Mouse (Mus musculus) kidney, adult 2 months (tissue): ENCODE measurements at regions not wholly inside any gene's neighbourhood (a gene's known extent, or its start where the extent isn't known, plus 50 kb on each side); places are given as distances from the start of the nearest gene placed in this dataset.

Experiments
- DNase-seq: peaks from one replicate; pipeline ENCODE4 v3.0.0; 2021
- H3K27ac ChIP-seq: fragments of 200-500 bp; 2 replicates; pipeline ENCODE4 v1.5.1; 2012; ENCODE audit warnings: low read depth, low read length, control low read depth, inconsistent platforms; ENCODE audit not compliant: insufficient read depth
- H3K27me3 ChIP-seq: fragments of 200-500 bp; replicated peaks from 2 replicates; pipeline ENCODE4 v1.6.1; 2012; ENCODE audit warnings: mild to moderate bottlenecking, moderate library complexity, low read length, inconsistent platforms; ENCODE audit not compliant: control insufficient read depth, insufficient read depth
- H3K36me3 ChIP-seq: fragments of 200-500 bp; 2 replicates; pipeline ENCODE4 v1.6.1; 2012; ENCODE audit warnings: mild to moderate bottlenecking, moderate library complexity, low read length, inconsistent platforms; ENCODE audit not compliant: control insufficient read depth, insufficient read depth
- H3K4me1 ChIP-seq: fragments of 200-500 bp; 2 replicates; pipeline ENCODE4 v1.6.1; 2011; ENCODE audit warnings: low read length; ENCODE audit not compliant: control insufficient read depth, insufficient read depth
- H3K4me3 ChIP-seq: fragments of 200-500 bp; 2 replicates; pipeline ENCODE4 v1.5.1; 2011; ENCODE audit warnings: mild to moderate bottlenecking, low read depth, low read length, control low read depth; ENCODE audit not compliant: insufficient read depth
- CTCF ChIP-seq: fragments of 200-500 bp; conservative IDR thresholded peaks from 2 replicates; pipeline ENCODE4 v1.5.1; 2011; ENCODE audit warnings: low read depth, mild to moderate bottlenecking, control low read depth, low read length, moderate library complexity, mixed read lengths; ENCODE audit not compliant: insufficient read depth, insufficient read length
- POLR2A ChIP-seq: fragments of 200-500 bp; IDR thresholded peaks from one replicate; pipeline ENCODE4 v1.6.1; 2011; ENCODE audit warnings: low read depth, low read length, control low read depth
- WGBS: fragments of 180-500 bp; shearing (Covaris S2); methylation state at CpG from one replicate; pipeline ENCODE4 v1.1.7; 2018; 5-methylcytosine and 5-hydroxymethylcytosine counted together

- DNase-seq = no peak
- Histone ChIP-seq H3K4me1 (no peaks in the 10 kb centered on the region), H3K27ac (no peak overlapping the region), H3K27me3 (no peaks in the 10 kb centered on the region), H3K4me3 (no peak overlapping the region), H3K36me3 (no peaks in the 10 kb centered on the region)
- no peak for TF ChIP-seq POLR2A
- TF ChIP-seq CTCF = no peak
- 95% methylated on average over 5 of the region's 5 CpGs for WGBS
These were observed 263.1 kb downstream of the Maf start for GRCm38 (mm10) chr8:115444519-115444918.

- Histone ChIP-seq H3K4me3 (no peak overlapping the region), H3K27me3 (no peaks in the 10 kb centered on the region), H3K27ac (no peak overlapping the region), H3K4me1 (no peaks in the 10 kb centered on the region), H3K36me3 (no peaks in the 10 kb centered on the region)
- no peak for DNase-seq
- no peak for TF ChIP-seq POLR2A
- no peak for TF ChIP-seq CTCF
- 77% methylated on average over 6 of the region's 6 CpGs for WGBS
These were observed 265.5 kb downstream of the Maf start for GRCm38 (mm10) chr8:115441943-115442550.

- Histone ChIP-seq H3K4me3 (no peak overlapping the region), H3K4me1 (no peaks in the 10 kb centered on the region), H3K27ac (no peak overlapping the region), H3K36me3 (no peaks in the 10 kb centered on the region), H3K27me3 (no peaks in the 10 kb centered on the region)
- TF ChIP-seq CTCF (no peak), POLR2A (no peak)
- DNase-seq = no peak
- 66% methylated on average over 6 of the region's 6 CpGs for WGBS
These were observed 266.3 kb downstream of the Maf start for GRCm38 (mm10) chr8:115441323-115441722.

GRCm38 (mm10) chr8:115440151-115440550 lies 267.4 kb downstream of the Maf start:
- DNase-seq = no peak
- Histone ChIP-seq H3K27ac (no peak overlapping the region), H3K27me3 (no peaks in the 10 kb centered on the region), H3K4me1 (no peaks in the 10 kb centered on the region), H3K4me3 (no peak overlapping the region), H3K36me3 (no peaks in the 10 kb centered on the region)
- WGBS = 88% methylated on average over 3 of the region's 3 CpGs
- TF ChIP-seq CTCF (no peak), POLR2A (no peak)

GRCm38 (mm10) chr8:115439512-115439911 lies 268.1 kb downstream of the Maf start:
- TF ChIP-seq CTCF (no peak), POLR2A (no peak)
- no peak for DNase-seq
- Histone ChIP-seq H3K36me3 (no peaks in the 10 kb centered on the region), H3K27me3 (no peaks in the 10 kb centered on the region), H3K4me3 (no peak overlapping the region), H3K27ac (no peak overlapping the region), H3K4me1 (no peaks in the 10 kb centered on the region)
- WGBS = 86% methylated on average over 5 of the region's 5 CpGs

- Histone ChIP-seq H3K27ac (no peak overlapping the region), H3K4me1 (no peaks in the 10 kb centered on the region), H3K4me3 (no peak overlapping the region), H3K36me3 (no peaks in the 10 kb centered on the region), H3K27me3 (no peaks in the 10 kb centered on the region)
- no peak for DNase-seq
- TF ChIP-seq CTCF (no peak), POLR2A (no peak)
- WGBS = 83% methylated on average over 9 of the region's 9 CpGs
These were observed 269.6 kb downstream of the Maf start for GRCm38 (mm10) chr8:115437956-115438355.

- no peak for DNase-seq
These were observed 271.3 kb downstream of the Maf start for GRCm38 (mm10) chr8:115436356-115436721.

More at GRCm38 (mm10) chr8:115436356-115436721, 271.3 kb downstream of the Maf start:
- Histone ChIP-seq H3K27ac (no peak overlapping the region), H3K36me3 (no peaks in the 10 kb centered on the region), H3K27me3 (no peaks in the 10 kb centered on the region), H3K4me1 (no peaks in the 10 kb centered on the region), H3K4me3 (no peak overlapping the region)
- 86% methylated on average over 4 of the region's 4 CpGs for WGBS
- no peak for TF ChIP-seq CTCF
- no peak for TF ChIP-seq POLR2A
